Mouse (Mus musculus) MEL (cell line): ENCODE results near the gene Maco1. TPM values are rescaled to one million over a fixed set of nuclear protein-coding genes. Genes with fewer than 3 reads are reported as not detected.

Experiments
- DNase-seq: peaks from one replicate; pipeline ENCODE4 v3.0.0; 2011; ENCODE audit warnings: low read depth, low spot score
- H3K27ac ChIP-seq: 2 replicates; pipeline ENCODE4 v1.5.1; 2012; ENCODE audit warnings: low read depth, mild to moderate bottlenecking, control low read depth, low read length, moderate library complexity; ENCODE audit not compliant: control insufficient read depth
- H3K27me3 ChIP-seq, 2 experiments: fragments of 150-350 bp in 1 of 2; sonication (generic) in 1 of 2; 2 replicates each; pipeline ENCODE4 v1.6.1; 2012; ENCODE audit warnings: low read length in 2 of 2, mild to moderate bottlenecking in 2 of 2, improper control_type of control experiment in 1 of 2, moderate library complexity in 1 of 2; ENCODE audit not compliant: insufficient read depth in 2 of 2, control insufficient read depth in 1 of 2
- H3K36me3 ChIP-seq, 2 experiments: 2 replicates each; pipeline ENCODE4 v1.6.1; 2012 to 2014; ENCODE audit warnings: low read length in 2 of 2, improper control_type of control experiment in 1 of 2, inconsistent platforms in 1 of 2, mild to moderate bottlenecking in 1 of 2; ENCODE audit not compliant: insufficient read depth in 2 of 2, control insufficient read depth in 1 of 2
- H3K4me1 ChIP-seq, 2 experiments: fragments of 150-350 bp in 1 of 2; sonication (generic) in 1 of 2; 2 replicates each; pipeline ENCODE4 v1.6.1; 2012; ENCODE audit warnings: low read length in 2 of 2, improper control_type of control experiment in 1 of 2, mild to moderate bottlenecking in 1 of 2; ENCODE audit not compliant: insufficient read depth in 2 of 2, control insufficient read depth in 1 of 2
- H3K4me3 ChIP-seq, 2 experiments: fragments of 150-350 bp in 1 of 2; sonication (generic) in 1 of 2; 2 replicates each; pipeline ENCODE4 v1.5.1; 2012; ENCODE audit warnings: low read depth in 2 of 2, low read length in 2 of 2, mild to moderate bottlenecking in 2 of 2, moderate library complexity in 2 of 2, control low read depth in 1 of 2, improper control_type of control experiment in 1 of 2; ENCODE audit not compliant: control insufficient read depth in 1 of 2, insufficient read depth in 1 of 2
- H3K79me2 ChIP-seq: 2 replicates; pipeline ENCODE4 v1.6.1; 2012; ENCODE audit warnings: mild to moderate bottlenecking, low read length, moderate library complexity; ENCODE audit not compliant: control insufficient read depth, poor library complexity, insufficient read depth
- H3K9ac ChIP-seq: 2 replicates; pipeline ENCODE4 v1.6.1; 2012; ENCODE audit warnings: low read depth, mild to moderate bottlenecking, control low read depth, low read length, moderate library complexity; ENCODE audit not compliant: control insufficient read depth, poor library complexity, severe bottlenecking
- H3K9me3 ChIP-seq: fragments of 150-350 bp; sonication (generic); replicated peaks from 2 replicates; pipeline ENCODE4 v1.6.1; 2012; ENCODE audit warnings: mild to moderate bottlenecking, low read length, improper control_type of control experiment, moderate library complexity; ENCODE audit not compliant: insufficient read depth
- BHLHE40 ChIP-seq: IDR thresholded peaks from 2 replicates; pipeline ENCODE4 v1.6.1; 2012; ENCODE audit warnings: low read depth, mild to moderate bottlenecking, inconsistent platforms, low read length, improper control_type of control experiment, borderline replicate concordance
- CTCF ChIP-seq, 3 experiments: IDR thresholded peaks in 2 of 3; conservative IDR thresholded peaks in 1 of 3; 2 replicates each; pipeline ENCODE4 v1.5.1; 2011 to 2012; ENCODE audit warnings: low read length in 3 of 3, low read depth in 2 of 3, mild to moderate bottlenecking in 2 of 3, improper control_type of control experiment in 1 of 3, inconsistent platforms in 1 of 3, mixed read lengths in 1 of 3, moderate library complexity in 1 of 3; ENCODE audit not compliant: control insufficient read depth in 1 of 3, insufficient read depth in 1 of 3, poor library complexity in 1 of 3, severe bottlenecking in 1 of 3
- MAFK ChIP-seq: IDR thresholded peaks from 2 replicates; pipeline ENCODE4 v1.6.1; 2011; ENCODE audit warnings: low read depth, mild to moderate bottlenecking, low read length, improper control_type of control experiment, borderline replicate concordance
- MEF2A ChIP-seq: IDR thresholded peaks from 2 replicates; pipeline ENCODE4 v1.6.1; 2014; ENCODE audit warnings: low read depth, mild to moderate bottlenecking, inconsistent platforms, low read length, improper control_type of control experiment; ENCODE audit not compliant: poor library complexity, insufficient replicate concordance, severe bottlenecking; ENCODE audit errors: extremely low read depth
- MXI1 ChIP-seq: IDR thresholded peaks from 2 replicates; pipeline ENCODE4 v1.6.1; 2011; ENCODE audit warnings: mild to moderate bottlenecking, low read depth, low read length, improper control_type of control experiment
- NRF1 ChIP-seq: IDR thresholded peaks from 2 replicates; pipeline ENCODE4 v1.6.1; 2014; ENCODE audit warnings: low read depth, mild to moderate bottlenecking, inconsistent platforms, low read length, improper control_type of control experiment, moderate library complexity; ENCODE audit not compliant: poor library complexity, insufficient read depth, severe bottlenecking
- POLR2A ChIP-seq, 2 experiments: IDR thresholded peaks; 2 replicates each; pipeline ENCODE4 v1.6.1; 2011 to 2012; ENCODE audit warnings: low read length in 2 of 2, mild to moderate bottlenecking in 2 of 2, control low read depth in 1 of 2, improper control_type of control experiment in 1 of 2, low read depth in 1 of 2, moderate library complexity in 1 of 2; ENCODE audit not compliant: control insufficient read depth in 1 of 2, insufficient read depth in 1 of 2, poor library complexity in 1 of 2
- POLR2AphosphoS5 ChIP-seq: IDR thresholded peaks from 2 replicates; pipeline ENCODE4 v1.6.1; 2012; ENCODE audit warnings: low read depth, borderline replicate concordance, mild to moderate bottlenecking, inconsistent platforms, low read length, moderate library complexity, mixed read lengths
- RAD21 ChIP-seq: IDR thresholded peaks from 2 replicates; pipeline ENCODE4 v1.6.1; 2011; ENCODE audit warnings: mild to moderate bottlenecking, low read depth, low read length, improper control_type of control experiment
- RCOR1 ChIP-seq: IDR thresholded peaks from 2 replicates; pipeline ENCODE4 v1.6.1; 2012; ENCODE audit warnings: low read depth, mild to moderate bottlenecking, inconsistent platforms, low read length, improper control_type of control experiment
- SMC3 ChIP-seq: IDR thresholded peaks from 2 replicates; pipeline ENCODE4 v1.6.1; 2011; ENCODE audit warnings: low read depth, low read length, improper control_type of control experiment
- TAL1 ChIP-seq: IDR thresholded peaks from 2 replicates; pipeline ENCODE4 v1.6.1; 2012; ENCODE audit warnings: mild to moderate bottlenecking, inconsistent platforms, low read length, moderate library complexity, mixed read lengths
- ZC3H11A ChIP-seq: IDR thresholded peaks from 2 replicates; pipeline ENCODE4 v1.6.1; 2012; ENCODE audit warnings: low read depth, mild to moderate bottlenecking, inconsistent platforms, low read length, improper control_type of control experiment
- polyA plus RNA-seq, 2 experiments: library from polyadenylated mRNA; stranded (reverse) in 1 of 2; unstranded in 1 of 2; fragments of >175 nt in 1 of 2; fragments of >200 nt in 1 of 2; gene quantifications; 2 replicates each; pipeline versions ENCODE4 v1.2.1 to v1.2.4; 2012; ENCODE audit warnings: low replicate concordance in 2 of 2, low read depth in 1 of 2; ENCODE audit not compliant: insufficient read length in 2 of 2, insufficient read depth in 1 of 2, missing spikeins in 1 of 2
- total RNA-seq: library from RNA; depleted of rRNA; stranded (reverse); fragments of 300-350 nt; gene quantifications from 2 replicates; pipeline ENCODE4 v1.2.3, GENCODE M21; 2012

Maco1 gene
- total and polyA plus RNA-seq, 3 experiments: 22.2 to 35.9 TPM; not detected in 1

- no peak; the same call in 1 of the 2 replicates for TF ChIP-seq RAD21
Observed at GRCm38 (mm10) chr4:134786946-134787345, 66.2 kb downstream of the Maco1 start (continued).

- H3K9ac ChIP-seq: no peak overlapping the region
- H3K27me3 ChIP-seq: no peaks in the 10 kb centered on the region
- H3K9me3 ChIP-seq: no peaks in the 10 kb centered on the region
- H3K36me3 ChIP-seq: peaks cover 0 to 2% of the 10 kb centered on the region in 2 experiments; a peak in 2 of 4 replicates
- TF ChIP-seq POLR2AphosphoS5: no peak
- peak; percentile 52 for TF ChIP-seq RAD21
- TF ChIP-seq NRF1: no peak
- TF ChIP-seq RCOR1: no peak
- TF ChIP-seq SMC3: peak; percentile 44
- TF ChIP-seq ZC3H11A: peak; percentile 27; the same call in 1 of the 2 replicates
- no peak for TF ChIP-seq MEF2A
- peak; percentile 57 to 73 (median 69) for TF ChIP-seq CTCF (IDR thresholded peaks at IDR 0.05 in 2 of 3, conservative IDR thresholded peaks at IDR 0.05 in 1 of 3; ENCODE audit: control insufficient read depth in 1 of 3, insufficient read depth in 1 of 3, low read depth in 2 of 3, low read length in 3 of 3, poor library complexity in 1 of 3, severe bottlenecking in 1 of 3)
- no peak for TF ChIP-seq POLR2A (IDR thresholded peaks at IDR 0.05; ENCODE audit: control insufficient read depth in 1 of 2, insufficient read depth in 1 of 2, low read depth in 1 of 2, low read length in 2 of 2, poor library complexity in 1 of 2)
- TF ChIP-seq TAL1: no peak
- TF ChIP-seq MAFK: no peak
- no peak for TF ChIP-seq MXI1
- TF ChIP-seq, all 39 proteins: peak for 4
- no peak overlapping the region for H3K4me3 ChIP-seq
- no peaks in the 10 kb centered on the region for H3K79me2 ChIP-seq
- 0 out of 4 replicates have a peak, but pooled peaks cover 0 to 5% of the 10 kb centered on the region in 2 experiments for H3K4me1 ChIP-seq
- DNase-seq: peak; percentile 83
- H3K27ac ChIP-seq: no peak overlapping the region
Observed at GRCm38 (mm10) chr4:134784701-134785100, 68.4 kb downstream of the Maco1 start.

- H3K27ac ChIP-seq: no peak overlapping the region
- H3K36me3 ChIP-seq: peaks cover 0 to 4% of the 10 kb centered on the region in 2 experiments; a peak in 2 of 4 replicates
- H3K4me1 ChIP-seq: peaks cover 4 to 5% of the 10 kb centered on the region in 2 experiments
- H3K79me2 ChIP-seq: no peaks in the 10 kb centered on the region
- no peak overlapping the region for H3K9ac ChIP-seq
- H3K27me3 ChIP-seq: no peaks in the 10 kb centered on the region
- H3K9me3 ChIP-seq: no peaks in the 10 kb centered on the region
- no peak for TF ChIP-seq BHLHE40
- TF ChIP-seq, all 39 proteins: peak for 0
- DNase-seq: no peak
- H3K4me3 ChIP-seq: no peak overlapping the region
Observed at GRCm38 (mm10) chr4:134779136-134779934, 73.8 kb downstream of the Maco1 start.
